Mouse (Mus musculus) frontal cortex, adult 2 months (tissue): ENCODE measurements around the gene Ryr1. TPM values are rescaled to one million over a fixed set of nuclear protein-coding genes. Genes with fewer than 3 reads are reported as not detected.
"Not testable (repeated sequence)": the region's sequence is repeated elsewhere in the genome, so short reads cannot be mapped to it uniquely, and the experiment has no call there.

Experiments used
- DNase-seq, 2 experiments: peaks; one replicate each; pipeline ENCODE4 v3.0.0; 2022; ENCODE audit warnings: low spot score in 1 of 2; ENCODE audit errors: extremely low spot score in 1 of 2
- polyA plus RNA-seq: library from polyadenylated mRNA; depleted of rRNA; stranded (reverse); fragments of >200 nt; gene quantifications from 2 replicates; pipeline ENCODE4 v1.2.3, GENCODE M21; 2012

Gene Ryr1
- polyA plus RNA-seq, 1 experiment, result 12.2 TPM

GRCm38 (mm10) chr7:29000651-29001605 is 124.1 kb downstream of the Ryr1 start:
- peak in 1 of 2 experiments; percentile 31 for DNase-seq

GRCm38 (mm10) chr7:28993402-28993801 is 131.6 kb downstream of the Ryr1 start:
- DNase-seq, result no peak

- no peak for DNase-seq
Observed at GRCm38 (mm10) chr7:28992997-28993396, 132.0 kb downstream of the Ryr1 start.

GRCm38 (mm10) chr7:28991616-28992015 is 133.4 kb downstream of the Ryr1 start:
- no peak for DNase-seq

GRCm38 (mm10) chr7:28990766-28991273 is 134.2 kb downstream of the Ryr1 start:
- no peak for DNase-seq

DNA sequence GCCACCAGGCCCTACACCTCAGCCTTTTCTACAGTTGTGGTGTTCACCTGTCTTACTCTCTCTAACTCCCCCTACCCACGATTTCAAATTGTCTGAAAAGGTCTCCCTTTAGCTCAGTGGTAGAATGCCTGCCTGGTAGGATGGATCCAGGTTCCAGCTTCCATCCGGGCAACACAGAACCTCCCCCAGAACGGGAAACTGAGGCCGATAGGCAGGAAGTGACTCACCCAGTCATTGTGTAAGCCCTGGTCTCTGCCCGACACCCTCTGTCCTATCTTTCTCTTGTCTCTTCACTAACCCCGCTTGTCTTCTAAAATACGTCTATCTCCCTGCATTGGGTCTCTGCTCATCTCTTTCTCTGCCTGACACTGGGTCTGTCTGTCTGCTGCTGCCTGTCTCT is 139.8 kb downstream of the Ryr1 start:
- DNase-seq, result no peak

DNA sequence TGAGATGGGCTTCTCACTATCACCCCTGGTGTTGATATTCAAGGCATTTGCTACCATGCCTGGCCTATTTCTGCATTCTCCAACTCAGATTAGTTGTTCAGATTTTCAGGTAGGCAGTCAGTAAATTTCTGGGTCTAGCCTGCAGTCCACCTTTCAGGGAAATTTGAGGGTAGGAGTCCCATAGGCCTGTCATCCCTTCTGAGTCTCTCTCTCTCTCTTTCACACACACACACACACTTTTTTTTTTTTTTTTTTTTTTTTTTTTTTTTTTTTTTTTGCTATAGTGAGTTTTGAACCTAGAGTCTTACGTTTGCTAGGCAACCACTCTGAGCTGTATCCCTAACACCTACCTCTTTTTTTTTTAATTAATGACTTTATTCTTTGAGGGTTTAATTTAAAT is 140.5 kb downstream of the Ryr1 start:
- no peak for DNase-seq

DNA sequence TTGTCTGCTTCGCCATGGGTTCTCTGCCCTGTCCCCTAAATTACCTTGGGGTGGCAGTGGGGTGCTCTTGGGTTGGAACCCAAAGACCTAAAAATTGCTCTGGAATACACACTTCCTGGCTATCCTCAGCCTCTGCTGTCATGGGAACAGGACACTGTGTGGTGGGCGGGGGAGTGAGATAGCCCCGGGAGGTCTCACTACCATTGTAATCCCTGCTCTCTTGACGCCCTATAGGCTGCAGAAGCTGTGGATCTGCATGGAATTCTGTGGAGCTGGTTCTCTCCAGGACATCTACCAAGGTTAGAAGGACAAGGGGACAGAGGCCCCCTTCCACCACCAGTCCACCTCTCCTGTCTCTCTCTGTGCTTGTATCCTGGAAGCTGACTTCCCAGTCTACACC is 141.1 kb downstream of the Ryr1 start:
- no peak for DNase-seq

DNA sequence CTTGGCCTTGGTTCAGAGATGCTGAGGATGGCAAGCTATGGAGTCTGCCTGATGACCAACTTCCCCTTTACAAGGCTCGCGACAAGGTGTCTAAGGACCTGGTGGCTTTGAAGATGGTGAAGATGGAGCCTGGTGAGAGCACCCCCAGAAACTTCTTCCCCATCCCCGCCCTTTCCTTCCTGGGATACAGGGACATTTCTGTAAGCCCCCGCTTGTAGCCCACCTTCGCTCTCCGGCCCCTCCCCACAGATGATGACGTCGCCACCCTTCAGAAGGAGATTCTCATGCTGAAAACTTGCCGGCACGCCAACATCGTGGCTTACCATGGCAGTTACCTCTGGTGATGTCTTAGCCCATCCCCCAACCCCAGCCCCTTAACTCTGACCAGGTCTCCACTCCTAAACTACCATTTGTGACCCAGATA is 141.8 kb downstream of the Ryr1 start:
- DNase-seq, result no peak

DNA sequence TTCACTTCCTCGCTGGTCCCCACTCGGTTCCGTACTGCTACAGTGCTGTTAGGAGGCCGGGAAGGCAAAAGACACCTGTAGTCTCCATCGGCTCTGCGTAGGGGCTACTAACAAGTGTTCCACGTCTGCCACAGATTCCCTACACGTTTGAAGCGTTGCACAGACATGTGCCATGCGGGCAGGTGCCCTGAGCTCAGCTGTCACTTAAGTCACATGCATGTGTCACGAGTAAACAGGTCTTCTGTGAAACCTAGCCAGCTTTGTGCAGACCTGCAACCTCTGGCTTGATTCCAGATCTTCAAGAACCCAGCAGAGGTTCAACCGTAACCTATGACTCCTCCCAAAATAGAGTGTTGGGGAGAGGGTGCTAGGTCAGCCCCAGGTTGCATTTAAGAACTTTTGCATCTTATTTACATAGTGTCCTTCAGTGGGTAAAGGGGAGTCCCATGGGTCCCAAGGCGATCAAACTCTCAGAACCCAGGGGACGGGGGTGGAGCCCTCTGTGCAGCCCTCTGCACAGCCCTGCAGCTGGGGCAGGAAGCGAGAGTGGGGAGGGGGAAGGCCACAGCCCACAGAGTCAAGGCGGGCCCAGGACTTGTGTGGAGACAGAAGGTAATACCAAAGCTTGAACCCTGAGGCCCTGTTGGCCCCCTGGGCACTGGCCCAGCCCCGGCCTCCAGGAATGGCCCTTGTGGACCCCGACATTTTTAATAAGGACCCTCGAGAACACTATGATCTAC is 142.5 kb downstream of the Ryr1 start:
- peak in 1 of 2 experiments; percentile 27 for DNase-seq

GRCm38 (mm10) chr7:28981651-28982273 is 143.2 kb downstream of the Ryr1 start, which contains the start of the genes Eif3k and Map4k1:
TSS of gene Eif3k (minus strand) at chr7:28981864.
TSS of gene Map4k1 (plus strand) at chr7:28982050.
- DNase-seq, result peak; percentile 98 to 99

DNA sequence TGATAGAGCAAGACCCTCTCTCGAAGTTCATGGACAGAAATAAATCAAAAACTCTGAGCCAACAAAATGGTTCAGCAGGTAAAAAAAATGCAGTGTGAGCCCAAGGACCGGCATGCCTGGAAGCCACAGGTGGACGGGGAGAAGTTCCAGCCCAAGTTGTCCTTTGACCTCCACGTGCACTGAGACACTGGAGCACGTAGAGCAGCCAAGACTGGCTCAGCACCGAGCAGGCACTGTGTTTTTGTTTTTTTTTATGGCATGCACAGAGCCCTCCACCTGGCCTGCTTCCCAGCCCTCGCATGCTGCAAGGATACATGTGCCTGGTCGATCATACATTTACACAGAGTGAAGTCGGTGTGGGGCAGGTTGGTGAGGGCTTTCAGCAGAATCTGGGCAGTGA is 147.4 kb downstream of the Ryr1 start:
- no peak for DNase-seq

DNA sequence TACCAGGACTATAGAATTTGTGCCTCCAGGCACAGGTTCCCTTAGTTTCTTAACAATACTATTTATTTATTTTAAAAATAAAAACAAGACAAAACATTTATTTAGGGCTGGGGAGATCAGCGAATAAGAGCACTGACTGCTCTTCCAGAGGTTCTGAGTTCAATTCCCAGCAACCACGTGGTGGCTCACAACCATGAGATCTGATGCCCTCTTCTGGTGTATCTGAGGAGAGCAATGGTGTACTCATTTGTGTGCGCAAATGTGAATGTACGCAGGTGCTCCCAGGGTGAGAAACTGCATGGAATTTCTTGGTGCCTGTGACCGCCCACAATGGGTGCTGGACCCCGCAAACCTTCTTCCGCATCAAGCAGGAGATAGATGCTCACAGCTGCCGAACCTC is 152.0 kb downstream of the Ryr1 start:
- peak in 1 of 2 experiments; percentile 42 for DNase-seq

DNA sequence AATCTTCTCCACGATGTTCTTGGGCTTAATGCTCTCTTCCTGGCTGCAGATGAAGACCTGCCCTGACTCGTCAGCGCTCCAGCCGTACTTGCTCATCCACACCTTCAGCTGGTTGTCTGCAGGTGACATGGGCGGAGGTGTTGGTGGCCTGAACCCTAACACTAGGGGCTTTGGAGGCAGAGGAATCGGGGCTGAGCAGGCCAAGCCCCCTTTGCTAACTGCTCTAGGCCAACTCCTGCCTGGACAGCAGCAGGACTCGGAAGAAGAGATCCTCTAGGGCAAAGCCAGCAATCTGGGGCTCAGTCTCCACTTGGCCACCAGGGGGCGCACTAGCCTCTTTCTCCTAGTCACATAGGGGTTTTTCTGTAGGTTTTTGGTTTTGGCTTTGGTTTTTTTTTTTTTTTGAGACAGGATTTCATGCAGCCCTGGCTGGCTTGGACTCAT is 152.4 kb downstream of the Ryr1 start:
- DNase-seq, result peak; percentile 59 to 88

DNA sequence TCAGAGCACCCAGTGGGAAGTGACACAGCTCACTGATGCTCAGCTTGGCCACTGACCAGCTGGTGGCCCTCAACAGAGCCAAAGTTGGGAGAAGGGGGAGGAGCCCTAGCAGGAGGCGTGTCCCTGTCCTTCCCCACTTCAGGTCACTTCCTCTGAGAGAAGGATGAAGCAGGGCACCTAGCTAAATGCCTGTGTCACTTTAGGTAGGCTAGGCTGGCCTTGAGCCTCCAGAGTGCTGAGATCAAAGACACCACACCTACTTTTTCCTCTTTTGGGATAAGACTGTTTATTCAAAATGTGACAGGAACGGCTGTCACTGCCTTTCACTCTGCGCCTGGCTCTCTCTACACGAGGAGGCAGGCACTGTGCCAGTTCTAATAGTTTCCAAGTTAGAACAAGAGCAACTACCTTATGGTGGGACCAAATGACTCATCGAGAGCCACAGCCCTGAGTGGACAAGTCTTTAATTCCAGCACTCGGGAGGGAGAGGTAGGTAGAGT is 153.2 kb downstream of the Ryr1 start:
- peak in 1 of 2 experiments; percentile 26 for DNase-seq

GRCm38 (mm10) chr7:28971029-28971428 is 153.9 kb downstream of the Ryr1 start:
- DNase-seq, result no peak

GRCm38 (mm10) chr7:28969672-28970394 is 155.1 kb downstream of the Ryr1 start:
- no peak for DNase-seq

- no peak for DNase-seq
Observed at GRCm38 (mm10) chr7:28969271-28969670, 155.7 kb downstream of the Ryr1 start.

GRCm38 (mm10) chr7:28968120-28968519 is 156.9 kb downstream of the Ryr1 start:
- not testable (repeated sequence) for DNase-seq
